Mouse (Mus musculus) cerebellum, adult 8-10 months (tissue): ENCODE measurements around the gene Ank3.

Experiments used
- DNase-seq: peaks from one replicate; pipeline ENCODE4 v3.0.0; 2022

Ank3 gene

DNA sequence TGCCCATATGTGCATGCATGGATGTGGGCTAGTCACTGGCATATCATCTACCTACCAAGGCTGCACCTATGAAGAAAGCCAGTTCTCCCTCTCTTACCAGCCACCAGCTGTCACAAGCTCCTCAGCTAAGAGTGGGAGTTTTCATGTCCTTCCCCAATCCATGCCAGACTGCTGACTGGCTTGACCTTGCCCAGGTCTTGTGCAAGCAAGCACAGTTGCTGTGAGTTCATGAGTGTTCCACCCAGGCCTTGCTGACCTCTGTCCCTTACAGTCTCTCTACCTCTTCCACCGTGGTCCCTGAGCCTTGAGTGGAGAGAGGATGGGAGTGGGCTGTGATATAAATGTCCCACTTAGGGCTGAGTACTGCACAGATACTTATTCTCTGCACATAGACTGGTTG lies 287.8 kb downstream of the Ank3 start:
- DNase-seq = no peak

DNA sequence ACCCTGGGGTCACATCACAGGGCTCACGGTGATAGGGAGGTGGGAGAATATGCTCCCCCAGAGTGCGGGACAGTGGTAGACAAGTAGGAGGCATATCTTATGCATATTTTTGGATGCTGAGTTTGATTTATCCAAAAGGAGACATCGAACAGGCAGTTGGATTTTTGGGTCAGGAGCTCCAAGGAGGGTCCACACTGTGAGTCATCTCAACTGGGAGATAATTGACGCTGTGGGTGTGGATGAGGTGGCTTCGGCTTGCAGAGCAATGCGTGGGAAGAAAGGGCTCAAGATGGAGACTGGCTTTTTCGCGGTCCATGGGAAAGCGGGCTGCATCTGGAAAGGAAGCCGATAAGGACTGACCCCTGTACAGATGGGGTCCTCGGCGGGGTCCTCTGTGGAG lies 290.5 kb downstream of the Ank3 start:
- DNase-seq = peak; percentile 22

DNA sequence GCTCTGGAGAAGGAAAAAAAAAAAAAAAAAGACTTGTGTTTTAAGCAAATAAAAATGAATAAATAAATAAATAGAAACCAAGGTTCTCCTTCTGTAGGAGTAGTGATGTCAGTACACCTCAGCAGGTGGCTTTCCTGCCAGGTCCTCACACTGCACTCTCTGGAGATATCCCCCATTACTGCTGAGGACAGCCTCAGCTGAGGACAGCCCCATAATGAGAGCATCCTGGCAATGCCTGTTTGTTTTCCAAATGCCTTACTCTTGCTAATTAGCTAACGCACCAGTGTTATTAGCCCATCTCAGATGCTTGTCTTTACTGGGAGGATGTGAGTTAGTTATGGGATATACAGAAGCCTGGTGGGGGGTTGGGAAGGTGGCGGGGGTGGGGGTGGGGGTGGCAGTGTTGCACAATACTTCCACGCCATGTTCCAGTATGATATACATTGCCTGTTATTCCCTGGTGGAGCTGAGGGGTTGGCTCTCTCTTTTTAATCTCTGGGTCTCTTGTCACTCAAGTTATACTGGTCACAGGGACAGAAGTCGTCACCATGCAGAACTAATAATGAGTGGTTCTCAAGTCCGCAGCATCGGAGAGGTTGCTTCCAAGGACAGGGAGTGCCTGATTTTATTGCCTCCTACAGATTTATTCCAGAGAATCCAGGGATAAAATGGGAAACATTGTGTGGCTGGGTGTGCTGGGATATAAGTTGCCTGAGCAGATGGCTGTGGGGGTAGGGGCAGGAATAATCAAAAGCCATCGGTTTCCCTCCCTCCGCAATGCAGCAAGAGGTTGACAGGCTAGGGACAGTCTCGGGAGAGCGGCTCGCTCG lies 291.8 kb downstream of the Ank3 start:
- DNase-seq = peak; percentile 69

DNA sequence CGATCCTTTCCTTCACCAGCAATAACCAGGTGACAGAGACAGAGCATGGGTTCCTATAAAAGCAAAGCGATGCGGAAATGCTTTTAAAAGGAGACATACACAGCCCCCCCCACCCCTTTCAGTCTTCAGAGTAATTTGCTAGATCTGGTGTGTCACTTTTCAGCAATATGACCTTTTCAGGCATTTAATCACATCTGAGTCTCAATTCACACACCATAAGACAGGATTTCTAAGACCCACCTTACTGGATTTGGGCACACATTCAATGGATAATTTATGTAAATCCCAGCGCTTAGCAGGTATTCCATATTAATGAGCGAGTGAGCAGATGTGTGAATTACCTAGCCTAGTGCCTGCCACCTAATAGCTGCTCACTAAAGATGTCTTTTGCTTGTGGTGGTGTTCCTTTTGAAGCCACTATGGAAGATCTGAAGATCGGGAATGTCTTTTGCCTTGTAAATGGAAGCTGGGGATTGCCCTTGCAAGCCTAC lies 292.4 kb downstream of the Ank3 start:
- DNase-seq = no peak

DNA sequence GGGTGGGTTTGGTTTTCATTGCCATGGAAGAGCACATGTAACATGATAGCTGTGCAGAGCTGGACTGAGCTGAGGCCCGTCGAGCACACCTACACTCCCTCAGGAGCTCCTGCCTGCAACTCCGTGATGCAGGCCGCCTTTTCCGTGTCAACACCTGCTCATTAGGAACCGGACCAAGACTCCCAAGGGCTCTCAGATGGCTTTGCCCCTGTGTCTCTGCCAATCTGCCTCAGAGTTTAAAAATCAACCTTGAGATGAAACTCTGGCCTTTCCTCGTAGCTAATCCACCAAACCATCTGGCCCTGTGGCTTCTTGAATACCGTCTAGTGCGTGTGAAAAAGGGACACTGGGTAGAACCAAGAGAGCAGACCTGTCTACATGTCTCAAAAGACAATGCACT lies 297.4 kb downstream of the Ank3 start:
- DNase-seq = peak; percentile 86

DNA sequence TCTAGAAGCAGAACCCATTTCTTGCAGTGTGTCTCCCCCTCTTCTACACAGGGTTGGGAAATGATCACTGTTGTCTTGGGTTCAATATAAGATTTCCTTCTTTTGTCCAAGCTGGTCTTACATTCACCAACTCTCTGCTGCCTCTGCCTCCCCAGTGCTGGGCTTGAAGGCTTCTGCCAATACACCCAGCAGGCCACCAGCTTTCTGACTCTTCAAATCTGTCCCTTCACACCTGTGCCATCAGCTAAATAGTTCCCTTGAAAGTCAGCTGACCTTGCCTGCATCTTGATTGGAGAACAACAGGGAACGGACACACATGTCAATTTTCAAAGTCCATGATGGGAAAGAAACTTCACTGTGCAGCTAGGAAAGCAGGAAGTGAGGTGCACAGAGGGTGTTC lies 300.1 kb downstream of the Ank3 start:
- DNase-seq = no peak

DNA sequence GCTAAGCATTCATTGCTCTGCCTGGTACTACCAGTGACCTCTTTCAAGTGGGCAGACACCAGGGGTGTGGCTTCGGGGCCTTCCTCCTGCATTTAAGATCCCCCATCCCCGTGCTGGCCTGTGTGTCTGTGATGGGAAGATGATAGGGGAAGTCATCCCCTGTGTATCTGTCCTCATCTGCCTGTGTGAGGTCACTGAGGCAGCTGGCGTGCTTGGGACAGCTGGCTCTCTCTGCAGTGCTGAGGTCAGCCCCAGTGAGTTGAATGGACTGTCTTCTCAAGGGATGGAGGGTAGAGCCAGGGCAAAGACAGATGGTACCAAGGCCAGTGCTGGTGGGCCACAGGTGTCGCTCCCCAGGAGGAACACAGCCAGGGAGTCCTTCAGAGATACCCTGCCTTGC lies 302.7 kb downstream of the Ank3 start:
- no peak for DNase-seq

DNA sequence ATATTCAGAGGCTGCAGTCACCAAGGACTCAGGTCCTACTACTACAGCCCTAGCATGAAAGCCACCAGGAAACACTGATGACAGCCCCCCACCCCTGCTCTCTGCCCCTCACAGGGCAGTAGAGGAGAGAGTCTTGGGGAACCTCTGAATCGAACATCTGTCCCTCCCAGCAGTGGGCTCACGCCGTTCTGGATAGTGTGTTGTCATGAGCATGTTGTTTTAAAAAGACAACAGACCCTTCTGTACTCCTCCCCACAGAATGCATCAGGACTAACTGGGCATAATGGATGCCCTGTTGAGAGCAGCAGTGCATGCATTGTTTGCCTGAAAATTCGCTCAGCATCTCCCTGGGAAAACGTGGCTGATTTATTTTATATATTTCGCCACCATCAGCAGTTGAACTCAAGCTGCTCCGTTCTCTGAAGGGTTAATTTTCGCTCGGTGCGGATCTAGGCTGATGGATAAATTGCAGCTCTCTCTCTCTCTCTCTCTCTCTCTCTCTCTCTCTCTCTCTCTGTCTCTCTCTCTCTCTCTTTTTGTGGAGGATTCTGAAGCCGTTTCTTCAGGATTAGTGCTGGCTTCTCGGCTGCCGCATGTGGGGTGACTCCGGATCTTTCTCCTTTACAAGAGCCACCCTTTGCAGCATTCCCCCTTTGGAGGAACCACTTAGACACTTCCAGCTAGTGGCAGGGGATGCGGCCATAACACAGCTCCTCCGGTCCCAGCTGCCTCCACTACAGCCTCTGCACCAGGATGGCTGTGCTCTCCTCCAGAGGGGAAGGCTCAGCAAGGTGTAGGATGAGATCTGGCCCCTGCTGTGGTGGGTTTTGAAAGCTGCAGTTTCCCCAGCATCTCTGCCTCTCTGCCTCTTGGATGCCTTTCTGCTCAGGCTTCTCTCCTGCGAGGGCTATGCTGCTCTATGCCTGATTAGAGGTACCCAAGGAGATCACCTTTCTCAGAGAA lies 307.5 kb downstream of the Ank3 start:
- DNase-seq = peak; percentile 74

DNA sequence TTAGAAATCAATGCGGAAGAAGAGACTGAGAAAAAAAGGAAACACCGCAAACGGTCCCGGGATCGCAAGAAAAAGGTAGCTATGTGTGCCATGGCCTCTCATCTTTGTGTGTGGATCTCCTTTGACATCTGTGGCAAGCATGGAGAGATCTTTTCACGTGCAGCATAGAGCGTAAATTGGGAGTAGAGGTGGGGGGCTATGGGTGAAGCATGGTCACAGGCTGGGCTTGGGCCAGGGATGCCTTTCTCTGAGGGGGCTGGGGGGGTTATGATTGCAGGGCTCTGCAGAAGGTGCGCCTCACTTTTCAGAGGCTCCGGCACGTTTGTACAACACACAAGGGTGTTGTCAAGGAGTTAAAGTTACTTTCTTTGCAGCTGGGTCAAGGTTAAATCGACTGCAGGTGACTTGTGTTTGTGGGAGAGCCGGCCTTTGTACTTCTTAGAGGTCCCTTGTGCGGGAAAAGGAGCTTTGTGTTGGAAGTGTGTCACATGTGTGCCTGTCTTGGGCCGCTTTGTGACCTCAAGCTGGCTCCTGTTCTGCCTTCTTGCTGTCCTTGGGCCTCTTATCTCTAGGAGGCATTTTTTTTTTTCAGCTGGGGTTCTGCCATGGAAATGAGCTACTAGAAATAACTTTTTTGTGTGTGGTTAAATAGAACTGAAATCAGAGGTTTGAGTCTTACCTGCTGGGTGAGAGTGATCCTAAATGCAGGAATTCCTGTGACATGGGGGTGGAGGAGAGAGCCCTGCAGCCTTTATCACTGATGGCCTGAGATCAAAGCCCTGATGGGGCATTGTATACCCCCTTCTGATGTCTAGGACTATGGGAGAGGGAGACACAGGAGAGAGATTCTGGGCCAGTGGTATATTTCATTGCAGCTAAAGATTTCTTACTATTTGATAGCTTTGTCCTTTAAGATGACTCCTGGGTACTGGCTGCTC lies 308.5 kb downstream of the Ank3 start:
- DNase-seq = no peak

DNA sequence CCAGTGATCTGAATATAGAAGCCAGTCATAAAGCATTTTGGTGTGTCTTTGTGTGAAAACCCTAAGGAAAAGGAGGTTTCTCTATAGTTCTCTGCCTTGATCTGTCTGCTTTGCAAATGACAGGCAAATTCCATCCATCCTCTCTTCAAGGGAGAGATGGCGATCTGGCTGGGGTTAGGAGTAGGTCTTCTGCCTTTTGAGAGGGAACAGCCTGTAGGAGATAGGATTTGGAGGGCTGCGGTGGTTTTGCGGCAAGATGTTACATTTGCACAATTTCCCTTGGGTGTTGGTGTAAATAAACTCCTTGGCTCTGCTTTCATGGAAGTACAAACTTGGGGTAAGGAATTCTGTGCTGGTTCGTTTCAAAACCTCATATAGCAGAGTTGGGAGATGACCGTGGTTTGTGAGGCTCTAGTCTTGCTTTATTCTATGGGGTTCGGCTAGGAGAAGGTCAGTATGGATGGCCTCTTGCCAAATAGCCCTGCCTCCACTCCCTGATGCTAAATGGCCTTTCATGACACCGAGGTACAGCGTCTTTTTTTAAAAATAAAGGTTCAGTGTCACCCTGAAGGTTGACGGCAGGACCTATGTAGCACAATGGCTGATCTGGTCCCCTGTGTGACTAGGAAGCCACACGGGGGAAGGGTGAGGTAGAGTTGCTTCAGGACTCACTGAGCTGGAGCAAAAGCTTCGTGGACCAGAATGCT lies 309.4 kb downstream of the Ank3 start:
- DNase-seq = no peak

DNA sequence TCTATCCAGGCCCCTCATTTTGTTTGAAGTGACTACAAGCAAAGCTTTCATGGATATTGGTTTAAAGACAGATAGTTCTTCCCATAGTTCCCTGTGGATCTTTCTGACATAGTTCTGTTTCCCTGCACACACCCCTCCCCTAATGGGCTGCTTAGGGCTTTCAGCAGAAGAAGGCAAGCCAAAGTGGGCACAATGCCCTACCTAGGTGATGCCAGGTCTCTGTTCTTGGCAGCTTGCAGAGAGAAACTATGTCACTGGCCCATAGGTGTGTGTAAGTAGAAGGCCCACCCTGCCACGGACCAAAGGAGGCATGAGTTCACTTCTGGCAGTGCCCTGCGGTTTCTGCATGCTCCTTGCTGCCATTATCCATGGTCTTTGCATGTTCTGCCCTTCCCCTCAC lies 311.1 kb downstream of the Ank3 start:
- DNase-seq = peak; percentile 87

DNA sequence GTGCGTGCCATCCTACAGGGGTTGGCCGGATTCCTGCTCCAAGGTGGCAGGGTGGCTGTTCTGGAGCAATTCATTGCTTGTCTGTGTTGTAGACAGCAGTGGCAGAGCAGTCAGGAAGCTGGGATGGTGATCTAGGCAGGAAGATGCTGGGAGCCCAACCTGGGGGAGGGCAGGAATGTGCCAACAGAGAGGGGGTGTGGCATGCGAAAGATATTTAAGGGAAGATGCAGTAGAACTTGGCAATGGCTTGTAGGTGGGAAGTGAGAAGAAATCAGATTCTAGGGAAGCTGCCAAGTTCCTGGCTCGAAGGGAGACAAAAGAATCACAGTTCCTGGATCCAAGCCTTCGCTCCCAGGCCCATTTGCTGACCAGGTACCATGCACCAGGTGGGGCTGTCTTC lies 312.2 kb downstream of the Ank3 start:
- DNase-seq = peak; percentile 61

DNA sequence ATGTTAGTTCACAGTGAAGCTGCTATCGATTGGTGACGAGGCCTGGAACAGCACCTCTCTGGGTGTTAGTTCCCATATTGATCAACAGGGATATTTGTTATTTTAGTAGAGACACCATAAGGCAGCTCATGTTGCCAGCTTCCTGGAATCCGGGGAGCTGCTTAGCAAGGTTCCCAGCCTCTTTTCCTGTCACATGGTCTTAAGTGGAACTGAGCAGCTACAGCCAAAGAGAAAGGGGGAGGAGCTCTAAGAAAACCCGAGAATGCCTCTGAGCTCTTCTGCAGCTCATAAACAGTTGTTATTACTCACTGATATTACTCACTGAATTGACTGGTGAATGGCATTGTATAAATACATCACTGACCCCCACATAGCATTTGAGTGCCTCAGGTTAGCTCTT lies 318.3 kb downstream of the Ank3 start:
- DNase-seq = no peak

DNA sequence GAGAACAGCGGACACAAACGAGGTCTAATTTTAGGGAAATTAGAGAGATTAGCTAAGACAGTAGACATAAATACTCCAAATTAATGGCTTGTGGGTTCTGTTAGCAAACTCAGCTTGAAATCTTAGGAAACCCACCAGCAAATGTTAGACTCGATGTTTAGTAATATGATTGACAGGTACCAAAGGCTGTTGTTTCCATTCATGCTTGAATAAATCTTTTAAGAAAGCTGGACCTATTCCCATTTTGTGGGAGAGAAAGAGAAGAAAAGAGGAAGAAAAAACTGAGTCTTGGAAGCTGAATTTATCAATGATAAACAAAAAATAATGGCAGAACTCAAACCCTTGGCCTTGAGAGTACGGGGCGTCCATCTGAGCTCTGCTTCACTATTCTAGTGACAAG lies 320.8 kb downstream of the Ank3 start:
- no peak for DNase-seq

DNA sequence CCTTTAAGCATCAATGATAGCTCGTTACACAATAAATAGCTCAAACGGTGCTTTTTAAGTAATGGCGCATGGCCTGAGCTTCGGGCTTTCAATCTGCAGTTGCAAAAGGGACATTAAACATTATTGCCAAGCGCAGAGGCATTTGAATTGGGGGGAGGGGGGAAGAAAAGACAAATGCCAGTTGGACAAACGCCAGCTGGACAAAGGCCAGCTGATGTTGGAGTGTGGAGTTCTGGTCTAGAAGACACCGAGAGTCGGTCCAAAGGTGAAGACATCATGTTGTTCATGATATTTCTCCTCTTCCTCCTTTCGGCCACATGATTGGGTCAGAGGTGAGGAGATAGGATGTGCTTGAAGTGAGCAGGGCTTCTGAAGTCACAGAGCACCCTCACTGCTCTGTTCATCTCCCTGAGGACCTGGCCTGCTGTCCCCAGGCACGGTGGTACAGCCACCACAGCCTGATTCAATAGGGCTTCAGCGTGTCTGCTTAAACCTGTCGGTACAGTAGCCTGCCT lies 321.4 kb downstream of the Ank3 start:
- DNase-seq = peak; percentile 52

DNA sequence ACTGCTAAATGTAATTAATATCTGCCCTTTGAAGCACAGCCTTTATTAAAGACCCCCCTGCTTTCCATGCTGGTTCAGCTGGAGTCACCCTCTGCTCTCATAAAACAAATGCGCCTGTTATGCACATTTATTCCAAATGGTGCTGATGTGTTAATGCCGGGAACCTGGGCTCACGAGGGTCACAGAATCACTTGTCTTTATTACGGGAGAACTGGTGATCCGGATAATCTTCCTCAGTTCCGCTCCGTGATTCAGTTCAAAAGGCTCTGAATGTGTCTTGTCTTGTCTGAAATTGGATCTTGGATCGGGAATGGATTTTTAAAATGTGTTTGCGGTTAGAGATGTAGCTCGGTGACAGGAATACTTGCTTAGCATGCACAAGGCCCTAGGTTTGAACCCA lies 321.9 kb downstream of the Ank3 start:
- no peak for DNase-seq

DNA sequence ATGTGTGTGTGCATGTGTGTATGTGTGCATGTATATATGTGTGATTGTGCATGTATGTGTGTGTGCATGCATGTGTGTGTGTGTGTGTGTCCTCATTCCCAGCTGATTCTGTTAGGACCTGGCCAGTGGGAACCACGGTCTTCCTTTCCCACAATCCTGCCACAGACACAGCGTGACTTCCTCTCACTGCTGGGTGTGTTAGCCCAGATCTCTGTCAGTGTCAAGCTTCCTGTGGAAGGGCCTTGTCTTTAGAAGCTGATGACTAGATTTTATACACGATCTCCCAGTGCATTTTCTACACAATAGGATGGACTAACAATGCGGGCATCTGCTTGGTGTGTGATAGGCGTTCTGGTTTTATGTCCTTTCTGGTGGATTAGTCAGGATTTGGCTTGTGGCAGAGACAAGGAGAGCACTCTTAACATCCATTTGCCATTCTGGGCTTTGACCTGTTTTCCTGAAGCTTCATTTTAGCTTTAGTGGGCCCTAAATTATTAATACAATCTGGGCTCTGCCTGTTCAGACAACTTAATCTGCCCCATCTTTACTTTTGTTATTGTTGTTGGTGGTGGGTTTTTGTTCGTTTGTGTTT lies 322.4 kb downstream of the Ank3 start:
- no peak for DNase-seq

DNA sequence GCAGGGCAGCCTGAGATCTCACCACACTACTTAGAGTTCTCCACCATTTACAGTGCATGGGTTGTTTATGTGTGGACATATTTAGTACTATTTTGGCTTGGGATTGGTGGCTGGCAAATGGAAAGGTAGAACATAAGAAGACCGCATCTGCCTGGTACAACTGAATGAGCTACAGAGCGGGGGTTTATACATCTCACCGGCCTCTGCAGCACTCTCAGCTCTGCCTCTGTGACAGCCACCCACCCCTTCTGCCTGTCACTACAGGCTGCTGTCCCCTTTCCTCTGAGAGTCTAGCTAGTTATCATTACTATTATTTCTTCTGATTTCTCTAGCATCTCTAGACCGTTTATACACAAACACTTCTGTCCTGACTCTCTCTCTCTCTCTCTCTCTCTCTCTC lies 325.6 kb downstream of the Ank3 start:
- no peak for DNase-seq

DNA sequence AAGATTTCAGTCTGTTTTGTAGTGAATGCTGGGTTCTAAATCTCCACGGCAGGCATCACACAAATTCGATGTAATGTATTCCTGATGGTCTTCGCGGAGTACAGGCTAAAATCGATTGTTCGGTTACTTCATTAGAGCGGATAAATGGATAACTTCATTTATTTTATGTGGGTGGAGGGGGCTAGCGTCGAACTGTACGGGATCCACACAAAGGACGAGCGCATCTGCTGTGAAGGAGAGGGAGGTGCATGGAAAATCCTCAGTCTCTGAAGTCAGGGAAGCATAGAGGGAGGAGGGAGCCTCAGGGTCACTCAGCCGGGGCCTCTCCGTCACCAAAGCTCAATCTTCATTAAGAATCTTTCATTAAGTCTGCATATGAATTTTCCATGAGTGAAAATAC lies 326.5 kb downstream of the Ank3 start:
- DNase-seq = no peak

DNA sequence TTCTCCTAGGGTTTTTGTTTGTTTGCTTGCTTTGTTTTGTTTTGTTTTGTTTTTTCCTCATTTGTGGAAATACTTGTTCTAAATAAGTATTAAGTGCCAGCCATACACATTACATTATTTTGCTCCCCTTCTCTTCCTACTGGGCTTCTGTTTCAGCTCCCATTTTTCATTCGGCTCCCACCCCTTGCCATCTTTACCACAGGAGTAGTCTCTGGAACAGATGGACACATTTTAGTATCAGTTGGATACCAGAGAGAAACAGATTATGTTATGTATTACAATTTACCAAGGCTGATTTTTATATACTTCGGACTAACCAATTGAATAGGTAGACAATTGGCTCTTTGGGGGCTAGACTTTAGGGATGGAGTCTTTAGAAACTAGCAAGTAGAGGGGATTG lies 327.7 kb downstream of the Ank3 start:
- no peak for DNase-seq

DNA sequence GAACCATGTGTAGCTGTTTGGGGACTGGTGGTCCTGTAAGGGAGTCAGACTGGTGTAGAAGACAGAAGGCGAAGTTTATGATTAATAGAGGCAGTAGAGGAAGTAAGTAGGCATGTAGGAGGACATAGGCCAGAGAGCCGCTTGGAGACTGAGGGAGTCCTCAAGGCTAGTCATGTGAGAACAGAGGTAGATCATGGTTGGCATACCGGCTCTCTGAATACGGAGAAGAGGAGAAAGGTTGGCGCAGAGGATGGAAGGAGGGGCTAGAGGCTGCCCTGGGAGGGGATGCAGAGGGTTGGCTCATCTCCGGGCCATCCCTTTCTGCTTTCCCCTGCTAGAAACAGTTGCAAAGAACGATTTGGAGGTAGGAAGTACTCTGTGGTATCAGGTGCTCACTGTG lies 328.2 kb downstream of the Ank3 start:
- DNase-seq = no peak
